Mouse (Mus musculus) midbrain, embryonic 13.5 days (tissue): Measurements from ENCODE around the gene Fastkd5. TPM values are rescaled to one million over a fixed set of nuclear protein-coding genes. Genes with fewer than 3 reads are reported as not detected.

ENCODE experiments used
- ATAC-seq: fragments of 200-750 bp; cut with Nextera tagmentation; 2 replicates; pipeline ENCODE4 v1.8.0; 2017; ENCODE audit warnings: mild to moderate bottlenecking, moderate TSS enrichment, moderate library complexity
- H3K27ac ChIP-seq: fragments of 300-500 bp; sonication (generic); 2 replicates; pipeline ENCODE4 v1.5.1; 2015; ENCODE audit warnings: inconsistent platforms, mild to moderate bottlenecking, moderate library complexity
- H3K27me3 ChIP-seq: fragments of 300-500 bp; sonication (generic); 2 replicates; pipeline ENCODE4 v1.6.1; 2015; ENCODE audit warnings: mild to moderate bottlenecking, inconsistent platforms
- H3K36me3 ChIP-seq: fragments of 300-500 bp; sonication (generic); 2 replicates; pipeline ENCODE4 v1.6.1; 2015; ENCODE audit warnings: mild to moderate bottlenecking, inconsistent platforms
- H3K4me1 ChIP-seq: fragments of 300-500 bp; sonication (generic); replicated peaks from 2 replicates; pipeline ENCODE4 v1.6.1; 2015; ENCODE audit warnings: inconsistent platforms
- H3K4me2 ChIP-seq: fragments of 300-500 bp; sonication (generic); replicated peaks from 2 replicates; pipeline ENCODE4 v1.6.1; 2015; ENCODE audit warnings: moderate library complexity, mild to moderate bottlenecking, inconsistent platforms
- H3K4me3 ChIP-seq: fragments of 300-500 bp; sonication (generic); replicated peaks from 2 replicates; pipeline ENCODE4 v1.5.1; 2015; ENCODE audit warnings: mild to moderate bottlenecking, inconsistent platforms
- H3K9ac ChIP-seq: fragments of 300-500 bp; sonication (generic); replicated peaks from 2 replicates; pipeline ENCODE4 v1.6.1; 2015; ENCODE audit warnings: mild to moderate bottlenecking, inconsistent platforms
- H3K9me3 ChIP-seq: fragments of 300-500 bp; sonication (generic); 2 replicates; pipeline ENCODE4 v1.6.1; 2016; ENCODE audit warnings: mild to moderate bottlenecking, inconsistent platforms
- WGBS: fragments of 180-500 bp; shearing (Covaris S2); methylation state at CpG from one replicate; pipeline ENCODE4 v1.1.7; 2015; 5-methylcytosine and 5-hydroxymethylcytosine counted together
- polyA plus RNA-seq: library from polyadenylated mRNA; unstranded; fragments of >200 nt; fragmentation: Nextera tagmentation; extraction: Ambion mirVana; gene quantifications from 2 replicates; pipeline ENCODE4 v1.2.1, GENCODE M21; 2015

Gene Fastkd5
- polyA plus RNA-seq, 1 experiment from 2014 or later, result 13.8 TPM

- H3K9me3 ChIP-seq, result no peaks in the 10 kb centered on the region
- peaks cover 24% of the 10 kb centered on the region for H3K36me3 ChIP-seq
- ATAC-seq, result no peak
- peaks cover 27% of the 10 kb centered on the region for H3K4me1 ChIP-seq
- no peaks in the 10 kb centered on the region for H3K27me3 ChIP-seq
- H3K27ac ChIP-seq, result no peak overlapping the region
- peak overlapping the region; percentile 96; the same call in 1 of the 2 replicates for H3K4me3 ChIP-seq
- peak overlapping the region; percentile 96 for H3K9ac ChIP-seq
- peak overlapping the region; percentile 95 for H3K4me2 ChIP-seq
- WGBS, result 82% methylated on average over 8 of the region's 8 CpGs
These were observed 64.8 kb downstream of the Fastkd5 start for GRCm38 (mm10) chr2:130564983-130565382.

GRCm38 (mm10) chr2:130564063-130564462, 65.8 kb downstream of the Fastkd5 start:
- Histone ChIP-seq H3K36me3 (peaks cover 24% of the 10 kb centered on the region), H3K4me3 (peak overlapping the region; percentile 96), H3K4me2 (peak overlapping the region; percentile 95), H3K4me1 (peaks cover 27% of the 10 kb centered on the region), H3K27me3 (no peaks in the 10 kb centered on the region), H3K9ac (peak overlapping the region; percentile 96), H3K9me3 (no peaks in the 10 kb centered on the region), H3K27ac (peak overlapping the region; percentile 37; the same call in 1 of the 2 replicates)
- 1% methylated on average over 23 of the region's 23 CpGs for WGBS
- ATAC-seq, result peak; percentile 49

Other genes starting within 250 kb of the Fastkd5 start
- 13.6 and 16.4 TPM in 2 replicates for gene Cpxm1, start 232.5 kb downstream of the Fastkd5 start, polyA plus RNA-seq
- gene Gm28372, start 224.8 kb downstream of the Fastkd5 start, polyA plus RNA-seq, result 0.17 TPM in 2 replicates
- 0.46 and 0.58 TPM in 2 replicates for gene 1700020A23Rik, start 224.8 kb downstream of the Fastkd5 start, polyA plus RNA-seq
- not detected in 2 replicates for gene Tmem239, start 223.5 kb downstream of the Fastkd5 start, polyA plus RNA-seq
- gene Vps16, start 205.7 kb downstream of the Fastkd5 start, polyA plus RNA-seq, result 112 and 124 TPM in 2 replicates
- gene Pced1a, start 205.3 kb downstream of the Fastkd5 start, polyA plus RNA-seq, result 10.8 and 11.9 TPM in 2 replicates
- 112 and 126 TPM in 2 replicates for gene Ptpra, start 179.7 kb downstream of the Fastkd5 start, polyA plus RNA-seq
- gene Mrps26, start 66.3 kb downstream of the Fastkd5 start, polyA plus RNA-seq, result 81.9 and 94.9 TPM in 2 replicates
- not detected in 2 replicates for gene Oxt, start 53.9 kb downstream of the Fastkd5 start, polyA plus RNA-seq
- gene Avp, start 47.5 kb downstream of the Fastkd5 start, polyA plus RNA-seq, result 0.88 TPM in 1 of 2 replicates, not detected in the other
- gene Ubox5, start within 50 bp of the Fastkd5 start, polyA plus RNA-seq, result 12.8 and 13.4 TPM in 2 replicates
- 8.0 and 9.2 TPM in 2 replicates for gene Lzts3, start 12.8 kb upstream of the Fastkd5 start, polyA plus RNA-seq
- gene Ddrgk1, start 34.6 kb upstream of the Fastkd5 start, polyA plus RNA-seq, result 60.2 and 62.0 TPM in 2 replicates
- 155 and 165 TPM in 2 replicates for gene Itpa, start 37.6 kb upstream of the Fastkd5 start, polyA plus RNA-seq
- 0.46 and 0.61 TPM in 2 replicates for gene Slc4a11, start 67.5 kb upstream of the Fastkd5 start, polyA plus RNA-seq